In the genomic region with DNA sequence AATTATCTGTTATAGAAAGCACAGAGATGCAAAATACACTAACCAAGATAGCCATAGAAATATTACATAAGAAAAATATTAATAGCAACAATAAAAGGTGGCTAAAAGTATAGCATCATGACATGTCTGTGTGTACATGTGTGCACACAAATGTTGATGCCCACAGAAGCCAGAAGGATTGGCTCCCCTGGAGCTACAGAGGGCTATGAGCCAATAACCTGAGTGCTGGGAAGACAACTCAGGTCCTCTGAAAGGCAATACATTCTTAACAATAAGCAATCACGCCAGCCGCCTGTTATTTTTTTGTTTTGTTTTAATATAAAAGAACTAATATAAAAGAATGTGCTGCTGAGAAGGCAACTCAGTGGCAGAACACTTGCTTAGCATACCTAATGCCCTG, we compare ENCODE assay signal across 13 mouse cellular contexts.
DNase-seq lines count a peak whose midpoint lies in the region.
"Had no signal": no experiment of that assay in that cellular context is flagged by ENCODE, and none has a peak within 500 bp of the region (broad histone marks: within the 10 kb centered on the region; RNA-seq: fewer than 3 reads in every experiment).

No protein-coding gene starts in this region.

- DNase-seq in cerebellum, adult 11-12 months: peak; percentile 51
- no peak for DNase-seq in cerebellum, postnatal 4 days (ENCODE audit: low spot score in 2 of 2)
- DNase-seq in cerebellum, adult 18-20 months: peak; percentile 47 to 49
- peak; percentile 59 for DNase-seq in cerebellum, adult 9-11 months
- peak; percentile 50 to 54 for DNase-seq in cerebellum, postnatal 36 days
- no peak for DNase-seq in B cell, adult 2 months
- no peak for DNase-seq in frontal cortex, postnatal 36 days (ENCODE audit: low spot score in 2 of 2)
- DNase-seq: adrenal gland, postnatal 14 days; embryo, embryonic 11 days; gastrocnemius, postnatal 10 days; heart, adult 2 months; heart, postnatal 36 days; kidney, adult 8-10 months had no signal

Comparison
In these comparisons a context has a peak if more than half of its experiments do, and no peak if none do; other contexts are left out.
1. DNase-seq: peak in cerebellum, adult 11-12 months (single experiment), cerebellum, adult 18-20 months (2 of 2), cerebellum, adult 9-11 months (single experiment) and cerebellum, postnatal 36 days (2 of 2); none in cerebellum, postnatal 4 days (0 of 2), B cell, adult 2 months (0 of 2) and frontal cortex, postnatal 36 days (0 of 2).